Mouse (Mus musculus) limb, embryonic 10.5 days (tissue): Measurements from ENCODE around the gene Smim27. TPM values are rescaled to one million over a fixed set of nuclear protein-coding genes. Genes with fewer than 3 reads are reported as not detected.

Source experiments
- DNase-seq: peaks from one replicate; pipeline ENCODE4 v3.0.0-alpha.2; 2017; ENCODE audit warnings: low spot score
- H3K27ac ChIP-seq: fragments of 300-500 bp; sonication (generic); 2 replicates; pipeline ENCODE4 v1.5.1; 2016; ENCODE audit warnings: mild to moderate bottlenecking
- H3K27me3 ChIP-seq: fragments of 300-500 bp; sonication (generic); 2 replicates; pipeline ENCODE4 v1.6.1; 2016; ENCODE audit warnings: low read depth, mild to moderate bottlenecking; ENCODE audit not compliant: poor library complexity, severe bottlenecking
- H3K36me3 ChIP-seq: fragments of 300-500 bp; sonication (generic); 2 replicates; pipeline ENCODE4 v1.6.1; 2016; ENCODE audit warnings: mild to moderate bottlenecking, moderate library complexity
- H3K4me1 ChIP-seq: fragments of 300-500 bp; sonication (generic); 2 replicates; pipeline ENCODE4 v1.6.1; 2016
- H3K4me3 ChIP-seq: fragments of 300-500 bp; sonication (generic); 2 replicates; pipeline ENCODE4 v1.5.1; 2016; ENCODE audit warnings: mild to moderate bottlenecking, moderate library complexity
- H3K9me3 ChIP-seq: fragments of 300-500 bp; sonication (generic); replicated peaks from 2 replicates; pipeline ENCODE4 v1.6.1; 2016; ENCODE audit warnings: mild to moderate bottlenecking
- WGBS: fragments of 180-500 bp; shearing (Covaris S2); methylation state at CpG from one replicate; pipeline ENCODE4 v1.1.7; 2016; 5-methylcytosine and 5-hydroxymethylcytosine counted together
- polyA plus RNA-seq: library from polyadenylated mRNA; unstranded; fragments of >200 nt; fragmentation: Nextera tagmentation; extraction: Ambion mirVana; gene quantifications from 2 replicates; pipeline ENCODE4 v1.2.1, GENCODE M21; 2016

Smim27 gene
- polyA plus RNA-seq, 1 experiment from 2014 or later = 21.5 TPM

DNA sequence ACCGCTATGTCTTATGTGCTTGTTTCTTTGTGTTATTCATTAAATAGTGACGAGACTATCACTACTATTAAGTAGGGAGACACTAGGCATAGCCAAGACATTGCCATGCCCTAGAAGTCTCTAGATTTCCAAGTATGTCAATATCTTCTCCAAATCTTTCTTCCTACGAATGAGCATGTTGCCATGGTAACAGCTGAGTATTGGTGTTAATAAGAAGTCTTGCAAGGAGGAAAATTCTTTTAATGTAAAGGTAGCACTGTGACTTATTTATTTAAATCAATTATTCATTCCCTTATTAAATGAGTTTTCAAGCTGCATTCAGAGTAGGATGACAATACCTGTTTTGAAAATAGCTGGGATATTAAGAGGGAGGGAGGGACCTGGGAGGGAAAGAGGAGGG lies 48.0 kb downstream of the Smim27 start:
- no peak for DNase-seq
- no peaks in the 10 kb centered on the region for H3K36me3 ChIP-seq
- no peaks in the 10 kb centered on the region for H3K27me3 ChIP-seq
- no peak overlapping the region for H3K4me3 ChIP-seq
- H3K9me3 ChIP-seq = no peaks in the 10 kb centered on the region
- WGBS = 84% methylated on average over 3 of the region's 3 CpGs
- no peaks in the 10 kb centered on the region for H3K4me1 ChIP-seq
- H3K27ac ChIP-seq = no peak overlapping the region

Other genes starting within 250 kb of the Smim27 start
- 41.8 and 46.2 TPM in 2 replicates for gene Aco1, start 126.5 kb upstream of the Smim27 start, polyA plus RNA-seq
- gene Ddx58, start 29.8 kb upstream of the Smim27 start, polyA plus RNA-seq = 2.0 and 3.7 TPM in 2 replicates
- 46.7 and 54.3 TPM in 2 replicates for gene Topors, start 271 bp downstream of the Smim27 start, polyA plus RNA-seq
- 321 and 322 TPM in 2 replicates for gene Ndufb6, start 9.8 kb downstream of the Smim27 start, polyA plus RNA-seq
- 0.20 and 0.21 TPM in 2 replicates for gene Tmem215, start 202.6 kb downstream of the Smim27 start, polyA plus RNA-seq